9 mouse cellular contexts compared by ENCODE assay signal in the genomic region with DNA sequence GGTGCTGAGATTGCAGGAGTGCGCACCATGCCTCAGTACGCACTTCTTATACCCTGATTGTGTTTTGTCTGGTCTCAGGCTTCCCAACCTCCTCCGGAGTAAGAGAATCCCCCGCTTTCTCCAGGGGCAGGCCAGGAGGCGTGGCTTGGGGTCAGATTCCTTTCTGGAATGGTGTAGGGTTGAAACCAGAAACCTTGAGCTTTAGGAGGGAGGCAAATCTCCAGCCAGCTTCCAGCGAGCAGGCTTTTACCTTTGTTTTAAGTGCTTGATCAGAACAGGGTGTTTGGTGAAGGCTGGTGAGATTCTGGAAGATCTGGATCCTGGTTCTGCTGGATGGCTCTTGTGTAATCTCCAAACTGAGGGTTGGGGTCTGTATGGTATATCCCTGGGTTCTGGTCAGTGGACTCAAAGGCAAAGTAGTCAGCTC. TPM values are rescaled to one million over a fixed set of nuclear protein-coding genes. Genes with fewer than 3 reads are reported as not detected.
A peak's percentile ranks its signal among the peaks of the same experiment; 100 is the strongest.
DNase-seq lines count a peak whose midpoint lies in the region; ATAC-seq lines count a peak whose summit lies in the region.
"Had no signal": no experiment of that assay in that cellular context is flagged by ENCODE, and none has a peak within 500 bp of the region (broad histone marks: within the 10 kb centered on the region; RNA-seq: fewer than 3 reads in every experiment).

No protein-coding gene starts in this region.

- H3K9me3 ChIP-seq in forebrain, embryonic 10.5 days, result 0 out of 2 replicates have a peak, but pooled peaks cover 2% of the 10 kb centered on the region
- no peaks in the 10 kb centered on the region for H3K9me3 ChIP-seq in forebrain, embryonic 16.5 days (ENCODE audit: control insufficient read depth, low read length)
- no peaks in the 10 kb centered on the region for H3K9me3 ChIP-seq in hindbrain, embryonic 10.5 days

- 1% methylated on average over 6 of the region's 6 CpGs for WGBS in forebrain, embryonic 10.5 days
- WGBS in forebrain, embryonic 16.5 days, result 13% methylated on average over 6 of the region's 6 CpGs
- WGBS in hindbrain, embryonic 10.5 days, result 3% methylated on average over 6 of the region's 6 CpGs

- H3K4me3 ChIP-seq in forebrain, embryonic 10.5 days, result peak overlapping the region; percentile 36
- no peak overlapping the region for H3K4me3 ChIP-seq in forebrain, embryonic 16.5 days (replicated peaks; ENCODE audit: low read length)
- peak overlapping the region; percentile 34 for H3K4me3 ChIP-seq in hindbrain, embryonic 10.5 days

- no peak for ATAC-seq in forebrain, embryonic 16.5 days

- H3K9ac ChIP-seq in forebrain, embryonic 16.5 days (replicated peaks; ENCODE audit: low read depth, low read length), result no peak overlapping the region

- H3K4me1 ChIP-seq in forebrain, embryonic 10.5 days, result peaks cover 36% of the 10 kb centered on the region
- peaks cover 19% of the 10 kb centered on the region for H3K4me1 ChIP-seq in forebrain, embryonic 16.5 days (replicated peaks; ENCODE audit: control insufficient read depth, insufficient read depth, low read length)
- peaks cover 35% of the 10 kb centered on the region for H3K4me1 ChIP-seq in hindbrain, embryonic 10.5 days (replicated peaks)

- H3K27ac ChIP-seq in forebrain, embryonic 10.5 days, result peak overlapping the region; percentile 89
- no peak overlapping the region for H3K27ac ChIP-seq in forebrain, embryonic 16.5 days (ENCODE audit: low read length)
- peak overlapping the region; percentile 88 for H3K27ac ChIP-seq in hindbrain, embryonic 10.5 days

- H3K4me2 ChIP-seq in forebrain, embryonic 16.5 days (ENCODE audit: low read length), result no peak overlapping the region

- peak; percentile 76 for DNase-seq in forebrain, embryonic 10.5 days (ENCODE audit: extremely low spot score, low spot score)
- DNase-seq in adrenal gland, postnatal 36 days, result peak; percentile 56 to 59
- DNase-seq in hindbrain, embryonic 10.5 days (ENCODE audit: low spot score), result peak; percentile 76
- DNase-seq in lung, postnatal 4 days, result peak; percentile 26 to 52
- DNase-seq in yolk sac, embryonic 10.5 days (ENCODE audit: low spot score), result peak; percentile 78
- DNase-seq in left cerebral cortex, adult 9 months (ENCODE audit: low spot score in 2 of 2), result no peak
- DNase-seq in B cell, adult 2 months, result no peak

- H3K36me3 ChIP-seq in forebrain, embryonic 10.5 days (replicated peaks), result peaks cover 30% of the 10 kb centered on the region
- H3K36me3 ChIP-seq in forebrain, embryonic 16.5 days (ENCODE audit: control insufficient read depth, insufficient read depth), result no peaks in the 10 kb centered on the region
- H3K36me3 ChIP-seq in hindbrain, embryonic 10.5 days, result peaks cover 21% of the 10 kb centered on the region

- no peaks in the 10 kb centered on the region for H3K27me3 ChIP-seq in forebrain, embryonic 10.5 days (ENCODE audit: poor library complexity, severe bottlenecking)
- no peaks in the 10 kb centered on the region for H3K27me3 ChIP-seq in forebrain, embryonic 16.5 days (replicated peaks; ENCODE audit: control insufficient read depth, insufficient read depth, low read length)
- H3K27me3 ChIP-seq in hindbrain, embryonic 10.5 days (ENCODE audit: insufficient read depth, poor library complexity, severe bottlenecking), result no peaks in the 10 kb centered on the region

RNA-seq across cellular contexts. Expression of gene Megf8, which starts 5.1 kb away (rescaled TPM):
- polyA plus RNA-seq in forebrain, embryonic 10.5 days (2016; fragmentation: Nextera tagmentation; extraction: Ambion mirVana), result 15.2 and 16.6 TPM in 2 replicates
- polyA plus RNA-seq in forebrain, embryonic 16.5 days (2015; fragmentation: Nextera tagmentation; extraction: Ambion mirVana), result 22.6 and 25.0 TPM in 2 replicates
- 10 to 100 TPM; 43.7 to 51.3 TPM for total RNA-seq in adrenal gland, postnatal 36 days (2021)
- polyA plus RNA-seq in hindbrain, embryonic 10.5 days (2016; fragmentation: Nextera tagmentation; extraction: Ambion mirVana), result 16.5 and 18.2 TPM in 2 replicates

RNA-seq across cellular contexts. Expression of gene Tmem145, which starts 16.2 kb away (rescaled TPM):
- polyA plus RNA-seq in forebrain, embryonic 10.5 days (2016; fragmentation: Nextera tagmentation; extraction: Ambion mirVana), result 1.3 and 1.8 TPM in 2 replicates
- 24.5 and 41.2 TPM in 2 replicates for polyA plus RNA-seq in forebrain, embryonic 16.5 days (2015; fragmentation: Nextera tagmentation; extraction: Ambion mirVana)
- total RNA-seq in adrenal gland, postnatal 36 days (2021), result 1 to 10 TPM; 1.5 to 1.6 TPM
- 2.5 and 9.1 TPM in 2 replicates for polyA plus RNA-seq in hindbrain, embryonic 10.5 days (2016; fragmentation: Nextera tagmentation; extraction: Ambion mirVana)
- total RNA-seq: gastrocnemius, adult 8-10 months had no signal

RNA-seq across cellular contexts. Expression of gene Prr19, which starts 20.9 kb away (rescaled TPM):
- 1.4 and 1.7 TPM in 2 replicates for polyA plus RNA-seq in forebrain, embryonic 10.5 days (2016; fragmentation: Nextera tagmentation; extraction: Ambion mirVana)
- polyA plus RNA-seq in forebrain, embryonic 16.5 days (2015; fragmentation: Nextera tagmentation; extraction: Ambion mirVana), result 1.4 and 2.2 TPM in 2 replicates
- total RNA-seq in adrenal gland, postnatal 36 days (2021), result not detected
- polyA plus RNA-seq in hindbrain, embryonic 10.5 days (2016; fragmentation: Nextera tagmentation; extraction: Ambion mirVana), result 1.2 and 2.1 TPM in 2 replicates
- total RNA-seq: gastrocnemius, adult 8-10 months had no signal

RNA-seq across cellular contexts. Expression of gene Pafah1b3, which starts 24.3 kb away (rescaled TPM):
- polyA plus RNA-seq in forebrain, embryonic 10.5 days (2016; fragmentation: Nextera tagmentation; extraction: Ambion mirVana), result 246 and 257 TPM in 2 replicates
- 499 and 556 TPM in 2 replicates for polyA plus RNA-seq in forebrain, embryonic 16.5 days (2015; fragmentation: Nextera tagmentation; extraction: Ambion mirVana)
- 10 to 100 TPM; 32.7 to 34.0 TPM for total RNA-seq in adrenal gland, postnatal 36 days (2021)
- polyA plus RNA-seq in hindbrain, embryonic 10.5 days (2016; fragmentation: Nextera tagmentation; extraction: Ambion mirVana), result 271 and 384 TPM in 2 replicates

RNA-seq across cellular contexts. Expression of gene Cnfn, which starts 47.5 kb away (rescaled TPM):
- polyA plus RNA-seq in forebrain, embryonic 10.5 days (2016; fragmentation: Nextera tagmentation; extraction: Ambion mirVana), result not detected in 2 replicates
- polyA plus RNA-seq in forebrain, embryonic 16.5 days (2015; fragmentation: Nextera tagmentation; extraction: Ambion mirVana), result 0.50 TPM in 1 of 2 replicates, not detected in the other
- not detected for total RNA-seq in adrenal gland, postnatal 36 days (2021)
- not detected in 2 replicates for polyA plus RNA-seq in hindbrain, embryonic 10.5 days (2016; fragmentation: Nextera tagmentation; extraction: Ambion mirVana)
- total RNA-seq: gastrocnemius, adult 8-10 months had no signal

Comparison
In these comparisons a context has a peak if more than half of its experiments do, and no peak if none do; other contexts are left out.
1. DNase-seq: peak in forebrain, embryonic 10.5 days (single experiment), adrenal gland, postnatal 36 days (2 of 2), hindbrain, embryonic 10.5 days (single experiment), lung, postnatal 4 days (2 of 2) and yolk sac, embryonic 10.5 days (single experiment); none in left cerebral cortex, adult 9 months (0 of 2) and B cell, adult 2 months (0 of 2).